Mouse (Mus musculus): ENCODE measurements around the gene Fmnl2. TPM values are rescaled to one million over a fixed set of nuclear protein-coding genes. Genes with fewer than 3 reads are reported as not detected.

Gene Fmnl2
- total and polyA plus RNA-seq, 3 experiments: 0.42 to 2.8 (median 2.1) TPM

GRCm38 (mm10) chr2:52966820-52967460, 109.3 kb downstream of the Fmnl2 start:
- peaks cover 14 to 32% of the 10 kb centered on the region in 2 experiments for H3K4me1 ChIP-seq (ENCODE audit: control insufficient read depth in 1 of 2, insufficient read depth in 2 of 2)
- in situ Hi-C loops (cut with MboI; ENCODE audit: low pct_ligation_motif_present, low pct_unique_long_range_greater_than_20kb, low sequenced_read_pairs): no loop called here
- TF ChIP-seq UBTF (IDR thresholded peaks at IDR 0.05; ENCODE audit: low read depth, low read length) (no peak), CHD1 (IDR thresholded peaks at IDR 0.05; ENCODE audit: low read depth, low read length) (no peak), KAT2A (IDR thresholded peaks at IDR 0.05; ENCODE audit: insufficient replicate concordance, low read length) (no peak), NRF1 (IDR thresholded peaks at IDR 0.05; ENCODE audit: low read depth, low read length) (no peak), MEF2A (IDR thresholded peaks at IDR 0.05; ENCODE audit: borderline replicate concordance, low read depth, low read length) (no peak), MAZ (IDR thresholded peaks at IDR 0.05; ENCODE audit: low read depth, low read length) (no peak), BHLHE40 (IDR thresholded peaks at IDR 0.05; ENCODE audit: low read depth, low read length) (peak; percentile 88), RAD21 (IDR thresholded peaks at IDR 0.05; ENCODE audit: low read depth, low read length) (no peak), MYC (IDR thresholded peaks at IDR 0.05; ENCODE audit: low read depth, low read length) (no peak)
- no peaks in the 10 kb centered on the region for H3K27me3 ChIP-seq (replicated peaks)
- no peaks in the 10 kb centered on the region for H3K79me2 ChIP-seq (replicated peaks; ENCODE audit: control insufficient read depth, extremely low read depth, insufficient read depth, poor library complexity, severe bottlenecking)
- no peak overlapping the region for H3K4me2 ChIP-seq (ENCODE audit: insufficient read depth, low read depth, poor library complexity, severe bottlenecking)
- H3K27ac ChIP-seq (ENCODE audit: insufficient read depth, low read depth): no peak overlapping the region
- H3K4me3 ChIP-seq (replicated peaks in 1 of 3; ENCODE audit: low read depth in 2 of 3, low read length in 2 of 3, poor library complexity in 1 of 3): no peak overlapping the region
- dilution Hi-C loops (cut with MboI; ENCODE audit: extremely low pct_ligation_motif_present, extremely low pct_unique_long_range_greater_than_20kb, low sequenced_read_pairs): no loop called here
- H3K9me3 ChIP-seq (replicated peaks; ENCODE audit: low read length): no peaks in the 10 kb centered on the region
- H3K36me3 ChIP-seq (replicated peaks in 1 of 2; ENCODE audit: control insufficient read depth in 1 of 2, insufficient read depth in 1 of 2, low read length in 1 of 2): no peaks in the 10 kb centered on the region
- no peak overlapping the region for H3K9ac ChIP-seq (ENCODE audit: insufficient read depth, low read depth)
- peak; percentile 29 for DNase-seq (ENCODE audit: extremely low read depth)

GRCm38 (mm10) chr2:52967461-52967823, 109.8 kb downstream of the Fmnl2 start:
- Histone ChIP-seq H3K9me3 (replicated peaks; ENCODE audit: low read length) (no peaks in the 10 kb centered on the region), H3K36me3 (replicated peaks in 1 of 2; ENCODE audit: control insufficient read depth in 1 of 2, insufficient read depth in 1 of 2, low read length in 1 of 2) (no peaks in the 10 kb centered on the region), H3K4me2 (ENCODE audit: insufficient read depth, low read depth, poor library complexity, severe bottlenecking) (no peak overlapping the region), H3K4me3 (replicated peaks in 1 of 3; ENCODE audit: low read depth in 2 of 3, low read length in 2 of 3, poor library complexity in 1 of 3) (no peak overlapping the region), H3K27me3 (replicated peaks) (no peaks in the 10 kb centered on the region), H3K27ac (ENCODE audit: insufficient read depth, low read depth) (no peak overlapping the region), H3K79me2 (replicated peaks; ENCODE audit: control insufficient read depth, extremely low read depth, insufficient read depth, poor library complexity, severe bottlenecking) (no peaks in the 10 kb centered on the region), H3K4me1 (ENCODE audit: control insufficient read depth in 1 of 2, insufficient read depth in 2 of 2) (peaks cover 14 to 32% of the 10 kb centered on the region in 2 experiments), H3K9ac (ENCODE audit: insufficient read depth, low read depth) (no peak overlapping the region)
- no peak for DNase-seq (ENCODE audit: extremely low read depth)
- TF ChIP-seq BHLHE40 (IDR thresholded peaks at IDR 0.05; ENCODE audit: low read depth, low read length): no peak
- no peak for TF ChIP-seq CHD2 (IDR thresholded peaks at IDR 0.05; ENCODE audit: low read length)
- TF ChIP-seq NRF1 (IDR thresholded peaks at IDR 0.05; ENCODE audit: low read depth, low read length): no peak
- TF ChIP-seq ZC3H11A (IDR thresholded peaks at IDR 0.05; ENCODE audit: low read depth, low read length): no peak
- no peak for TF ChIP-seq MYC (IDR thresholded peaks at IDR 0.05; ENCODE audit: low read depth, low read length)
- no peak for TF ChIP-seq SMC3 (IDR thresholded peaks at IDR 0.05; ENCODE audit: low read depth, low read length)
- in situ Hi-C loops (cut with MboI; ENCODE audit: low pct_ligation_motif_present, low pct_unique_long_range_greater_than_20kb, low sequenced_read_pairs) (no loop called here), dilution Hi-C loops (cut with MboI; ENCODE audit: extremely low pct_ligation_motif_present, extremely low pct_unique_long_range_greater_than_20kb, low sequenced_read_pairs) (no loop called here)

GRCm38 (mm10) chr2:52968884-52969283, 111.2 kb downstream of the Fmnl2 start:
- no peaks in the 10 kb centered on the region for H3K27me3 ChIP-seq (replicated peaks)
- TF ChIP-seq TCF12 (IDR thresholded peaks at IDR 0.05; ENCODE audit: low read depth, low read length) (no peak), JUN (IDR thresholded peaks at IDR 0.05; ENCODE audit: insufficient read depth, low read depth, low read length) (no peak), NRF1 (IDR thresholded peaks at IDR 0.05; ENCODE audit: low read depth, low read length) (no peak), MAX (IDR thresholded peaks at IDR 0.05; ENCODE audit: low read length) (no peak), MXI1 (IDR thresholded peaks at IDR 0.05; ENCODE audit: low read depth, low read length) (no peak)
- H3K79me2 ChIP-seq (replicated peaks; ENCODE audit: control insufficient read depth, extremely low read depth, insufficient read depth, poor library complexity, severe bottlenecking): no peaks in the 10 kb centered on the region
- no peaks in the 10 kb centered on the region for H3K9me3 ChIP-seq (replicated peaks; ENCODE audit: low read length)
- H3K4me1 ChIP-seq (ENCODE audit: control insufficient read depth in 1 of 2, insufficient read depth in 2 of 2): peaks cover 14 to 32% of the 10 kb centered on the region in 2 experiments
- no peaks in the 10 kb centered on the region for H3K36me3 ChIP-seq (replicated peaks in 1 of 2; ENCODE audit: control insufficient read depth in 1 of 2, insufficient read depth in 1 of 2, low read length in 1 of 2)
- H3K9ac ChIP-seq (ENCODE audit: insufficient read depth, low read depth): no peak overlapping the region
- no peak overlapping the region for H3K4me2 ChIP-seq (ENCODE audit: insufficient read depth, low read depth, poor library complexity, severe bottlenecking)
- DNase-seq (ENCODE audit: extremely low read depth): no peak
- dilution Hi-C loops (cut with MboI; ENCODE audit: extremely low pct_ligation_motif_present, extremely low pct_unique_long_range_greater_than_20kb, low sequenced_read_pairs) (no loop called here), in situ Hi-C loops (cut with MboI; ENCODE audit: low pct_ligation_motif_present, low pct_unique_long_range_greater_than_20kb, low sequenced_read_pairs) (no loop called here)
- no peak overlapping the region for H3K27ac ChIP-seq (ENCODE audit: insufficient read depth, low read depth)
- no peak overlapping the region for H3K4me3 ChIP-seq (replicated peaks in 1 of 3; ENCODE audit: low read depth in 2 of 3, low read length in 2 of 3, poor library complexity in 1 of 3)

All from CH12.LX (cell line).